Mouse (Mus musculus): ENCODE results near the gene Tgoln1.

DNA sequence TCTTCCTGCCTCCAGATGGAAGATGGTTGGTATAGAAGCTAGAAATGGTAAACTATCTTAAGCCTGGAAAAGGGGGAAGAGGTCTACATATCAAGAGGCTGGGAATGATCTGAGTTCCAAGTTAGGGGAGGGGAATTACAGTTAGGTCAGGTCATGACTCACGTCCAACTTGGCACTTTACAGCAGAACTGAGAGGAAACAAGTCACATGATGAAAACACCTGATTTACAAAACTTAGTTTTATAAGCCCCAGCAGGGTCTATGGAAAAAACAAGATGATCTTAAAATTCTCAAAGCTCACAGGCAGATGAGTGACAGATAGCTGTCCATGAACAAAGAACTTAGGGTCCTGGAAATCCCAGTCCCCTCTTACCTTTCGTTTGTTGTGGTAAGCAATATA, 1.6 kb downstream of the Tgoln1 start:
- no peak for TF ChIP-seq POLR2A (IDR thresholded peaks at IDR 0.05; ENCODE audit: borderline replicate concordance, control insufficient read depth, low read depth, low read length)
- no peak for TF ChIP-seq CTCF (IDR thresholded peaks at IDR 0.05; ENCODE audit: control insufficient read depth, insufficient read depth, low read length)

Measured in bone marrow, adult 2 months (tissue).